Mouse (Mus musculus) kidney, adult 8-10 months (tissue): ENCODE results near the gene Gm45808.
"Not testable (repeated sequence)": the region's sequence is repeated elsewhere in the genome, so short reads cannot be mapped to it uniquely, and the experiment has no call there.

Source experiments
- DNase-seq, 2 experiments: peaks; one replicate each; pipeline ENCODE4 v3.0.0; 2022

Gm45808 gene

DNA sequence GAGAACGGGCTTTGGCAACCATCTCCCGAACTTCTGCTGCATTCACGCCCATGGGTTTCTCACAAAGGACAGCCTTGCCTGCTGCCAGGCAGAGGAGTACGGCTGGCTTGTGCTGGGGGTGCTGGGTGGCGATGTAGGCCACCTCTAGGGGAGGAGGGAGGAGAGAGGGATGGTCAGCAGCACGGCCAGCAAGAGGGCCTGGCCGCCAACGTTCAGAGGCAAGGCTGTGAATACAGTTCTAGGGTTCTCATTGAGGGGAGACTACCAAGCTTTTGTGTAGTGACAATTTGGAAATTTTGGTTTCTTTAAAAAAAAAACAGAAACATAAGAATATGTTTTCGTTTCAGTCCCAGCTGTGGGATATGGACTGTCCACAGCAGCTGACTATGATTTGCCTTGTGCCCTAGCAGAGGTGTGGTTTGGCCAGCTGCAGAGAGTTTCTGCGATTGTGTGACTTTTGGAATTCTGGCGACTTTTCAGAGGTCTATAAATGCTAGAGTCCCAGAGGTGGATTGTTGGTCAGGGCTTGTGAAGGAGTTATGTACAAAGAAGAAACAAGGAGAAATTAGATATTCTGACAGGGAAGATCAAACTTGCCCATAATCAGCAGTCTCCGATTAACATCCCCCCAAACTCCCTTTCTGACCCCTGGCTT is at the start of gene Gm45808:
Gm45808 (minus strand) TSS at position 51 of the 655 bp plus-strand sequence.
- DNase-seq: no peak

DNA sequence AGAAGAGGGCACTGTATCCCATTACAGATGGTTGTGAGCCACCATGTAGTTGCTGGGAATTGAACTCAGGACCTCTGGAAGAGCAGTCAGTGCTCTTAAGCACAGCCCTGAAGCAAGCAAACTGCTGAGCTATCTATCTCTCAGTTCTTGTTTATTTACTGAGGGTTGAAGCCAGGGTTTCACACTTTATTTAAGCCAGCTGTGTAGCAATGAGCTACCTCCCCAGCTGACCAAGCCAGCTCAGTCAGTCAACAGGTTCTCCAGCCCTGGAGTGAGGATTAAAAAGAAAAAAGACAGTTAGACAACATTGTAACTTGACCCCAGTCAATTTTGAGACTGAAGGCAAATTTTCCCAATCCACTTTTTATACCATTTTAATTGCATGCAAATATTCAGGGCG is 49.1 kb upstream of the Gm45808 start:
- DNase-seq: no peak

DNA sequence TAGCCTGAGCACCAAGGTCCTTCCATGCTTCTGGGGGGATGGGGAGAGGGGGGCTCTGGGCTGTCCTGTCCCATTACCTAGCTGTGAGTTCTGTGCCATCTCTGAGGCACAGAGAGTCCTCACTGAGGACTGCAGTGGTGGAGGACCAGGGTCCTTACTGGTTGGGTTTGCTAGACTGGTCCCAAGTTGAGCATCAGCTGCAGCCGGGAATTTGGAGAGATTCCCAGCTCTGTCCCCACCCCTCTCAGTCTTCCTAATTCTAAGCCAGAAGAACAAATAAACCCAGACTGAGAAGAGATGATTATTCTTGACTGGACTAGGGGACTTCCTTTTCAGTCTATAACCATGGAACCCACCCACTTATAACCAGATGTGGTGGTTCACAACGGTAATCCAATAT is 44.0 kb upstream of the Gm45808 start:
- no peak for DNase-seq

DNA sequence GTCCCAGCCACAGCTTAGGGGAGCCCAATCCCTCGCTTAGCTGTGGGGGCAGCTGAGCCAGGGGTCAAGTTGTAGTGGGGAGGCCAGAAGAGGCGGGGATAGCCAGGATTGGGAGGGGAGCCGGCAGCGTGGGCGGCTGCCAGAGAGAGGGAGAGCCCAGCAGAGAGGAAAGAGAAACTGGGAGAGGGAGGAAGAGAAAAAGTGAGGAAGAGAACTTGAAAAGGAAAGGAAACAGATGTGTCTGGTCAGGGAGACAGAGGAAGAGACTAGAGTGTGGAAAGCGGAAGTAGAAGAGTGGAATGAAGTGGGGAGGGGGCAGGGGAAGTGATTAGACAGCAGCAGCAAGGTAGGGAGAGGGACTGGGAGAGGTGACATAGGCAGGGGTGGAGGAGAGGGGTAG is 42.9 kb upstream of the Gm45808 start:
- DNase-seq: no peak

DNA sequence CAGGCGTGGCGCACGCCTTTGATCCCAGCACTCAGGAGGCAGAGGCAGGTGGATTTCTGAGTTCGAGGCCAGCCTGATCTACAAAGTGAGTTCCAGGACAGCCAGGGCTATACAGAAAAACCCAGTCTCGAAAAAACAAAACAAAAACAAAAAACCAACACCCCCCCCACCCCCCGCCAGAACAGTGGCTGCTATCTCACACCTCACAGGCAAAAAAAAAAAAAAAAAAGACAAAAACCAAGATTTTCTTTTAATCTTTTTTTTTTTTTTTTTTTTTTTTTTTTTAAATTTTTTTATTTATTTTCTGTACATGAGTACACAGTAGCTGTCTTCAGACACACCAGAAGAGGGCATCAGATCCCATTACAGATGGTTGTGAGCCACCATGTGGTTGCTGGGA is 40.6 kb upstream of the Gm45808 start:
- not testable (repeated sequence) for DNase-seq

DNA sequence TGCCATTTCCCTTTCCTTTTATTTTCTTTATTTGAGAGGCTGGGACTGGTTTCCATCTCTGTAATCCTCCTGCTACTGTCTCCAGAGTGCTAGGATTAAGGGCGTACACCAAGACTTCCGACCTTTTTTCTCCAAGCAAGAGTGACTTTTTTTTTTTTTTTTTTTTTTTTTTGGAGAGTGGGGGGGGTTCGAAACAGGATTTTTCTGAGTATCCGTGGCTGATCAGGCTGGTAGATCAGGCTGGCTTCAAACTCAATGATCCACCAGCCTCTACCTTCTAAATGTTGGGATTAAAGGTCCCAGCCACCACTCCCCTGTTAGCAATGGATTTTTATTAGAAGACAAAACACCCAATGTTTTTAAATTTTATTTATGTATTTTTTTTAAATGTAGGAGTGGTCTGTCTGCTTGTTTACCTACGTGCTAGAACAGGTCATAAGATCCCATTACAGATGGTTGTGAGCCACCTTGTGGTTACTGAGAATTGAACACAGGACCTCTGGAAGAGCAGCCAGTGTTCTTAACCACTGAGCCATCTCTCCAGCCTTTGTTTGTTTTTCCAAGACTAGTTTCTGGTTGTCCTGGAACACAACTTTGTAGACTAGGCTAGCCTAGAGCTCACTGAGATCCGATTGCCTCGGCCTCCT is 40.0 kb upstream of the Gm45808 start:
- DNase-seq: peak in 1 of 2 experiments; percentile 37

DNA sequence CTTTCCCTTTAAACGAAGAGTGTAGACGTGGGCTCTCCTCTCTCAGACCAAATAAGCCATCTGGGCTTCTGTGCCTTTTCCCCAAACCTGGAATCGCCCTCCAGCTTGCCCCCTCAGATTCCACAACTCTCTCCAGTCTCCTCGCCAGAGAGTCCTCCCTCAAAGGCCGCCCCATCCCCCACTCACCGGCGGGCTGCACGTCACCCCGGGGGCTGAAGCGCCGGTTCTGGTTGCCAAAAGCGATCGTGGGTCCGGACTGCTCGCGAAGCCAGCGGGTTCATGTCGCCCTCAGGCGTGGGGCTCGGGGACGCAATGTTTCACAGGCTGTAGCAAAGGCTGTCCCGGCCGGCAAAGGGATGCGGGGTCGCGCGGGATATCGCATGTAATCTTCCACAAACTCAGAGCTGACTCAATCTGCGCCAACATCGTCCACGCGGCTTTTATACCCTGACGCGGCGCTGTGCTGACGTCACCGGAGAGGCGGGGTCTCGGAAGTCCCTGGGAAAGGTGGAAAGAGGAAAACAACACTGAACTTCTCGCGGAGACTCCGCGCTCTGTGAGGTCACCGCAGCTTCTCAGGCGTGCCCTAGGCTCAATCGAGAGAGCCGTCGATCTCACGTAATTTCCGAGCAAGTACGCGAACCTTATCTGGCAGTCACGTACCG is 39.3 kb upstream of the Gm45808 start, which contains the start of the genes Ppp1r15a and Plekha4:
Ppp1r15a (minus strand) TSS at position 460 of the 665 bp plus-strand sequence.
Plekha4 (plus strand) TSS at position 522 of the 665 bp plus-strand sequence.
- DNase-seq: peak; percentile 94 to 96

DNA sequence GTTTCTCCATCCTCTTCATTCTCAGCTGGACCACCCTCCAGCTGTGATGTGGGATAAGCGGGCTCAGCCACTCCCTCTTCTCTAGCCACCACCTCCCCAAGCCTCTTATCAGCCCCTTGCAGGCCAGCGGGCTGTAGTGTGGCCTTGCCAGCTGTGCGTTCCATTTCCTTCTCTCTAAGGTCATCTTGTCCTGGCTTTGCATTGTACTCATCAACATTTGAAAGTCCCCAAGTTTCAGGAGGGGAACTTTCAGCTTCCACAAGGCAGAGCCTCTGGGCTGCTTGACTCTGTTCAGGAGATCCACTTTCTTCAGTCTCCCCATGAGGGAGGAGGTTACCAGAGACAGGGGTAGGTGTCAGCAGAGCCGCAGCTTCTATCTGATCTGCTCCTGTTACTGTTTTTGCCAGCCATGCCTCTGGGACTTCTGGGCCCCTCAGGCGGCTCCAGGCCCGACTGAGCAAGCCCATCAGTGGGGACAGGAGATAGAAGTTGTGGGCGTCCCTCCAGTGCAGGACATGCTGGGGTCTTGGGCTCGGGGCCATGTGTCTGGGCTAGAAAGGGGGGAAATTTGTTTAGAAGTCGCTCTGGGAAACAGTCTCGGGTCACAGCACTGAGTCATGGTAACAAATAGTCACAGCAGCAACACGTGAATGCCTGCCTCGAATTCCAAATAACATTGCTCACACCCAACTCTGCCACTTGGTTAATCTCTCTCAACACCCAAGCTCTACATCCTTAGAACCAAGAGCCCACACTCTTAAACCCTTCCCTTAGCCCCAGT is 38.4 kb upstream of the Gm45808 start:
- DNase-seq: peak in 1 of 2 experiments; percentile 30

DNA sequence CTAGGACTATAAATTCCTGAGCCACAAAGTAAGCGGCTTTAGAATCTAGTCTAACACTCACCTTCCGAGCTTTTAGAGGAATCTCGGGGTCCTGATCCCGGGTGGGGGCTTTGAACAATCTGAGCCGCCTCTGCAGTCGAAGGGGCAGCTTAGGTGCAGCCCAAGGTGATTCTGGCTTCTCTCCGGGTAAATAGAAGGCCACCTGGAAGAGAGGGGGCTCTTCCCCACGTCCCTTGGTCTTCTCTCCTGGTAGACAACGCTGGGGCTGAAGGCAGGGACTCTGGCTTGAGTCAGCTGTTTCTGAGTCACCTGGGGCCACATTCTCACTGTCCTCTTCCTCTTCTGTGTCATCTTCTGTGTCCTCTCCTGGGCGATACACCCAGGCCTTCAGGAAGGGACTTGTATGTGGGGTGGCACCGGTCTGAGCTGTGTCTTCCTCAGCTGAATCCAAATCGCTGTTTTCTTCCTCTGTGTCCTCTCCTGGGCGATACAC is 37.1 kb upstream of the Gm45808 start:
- DNase-seq: no peak

DNA sequence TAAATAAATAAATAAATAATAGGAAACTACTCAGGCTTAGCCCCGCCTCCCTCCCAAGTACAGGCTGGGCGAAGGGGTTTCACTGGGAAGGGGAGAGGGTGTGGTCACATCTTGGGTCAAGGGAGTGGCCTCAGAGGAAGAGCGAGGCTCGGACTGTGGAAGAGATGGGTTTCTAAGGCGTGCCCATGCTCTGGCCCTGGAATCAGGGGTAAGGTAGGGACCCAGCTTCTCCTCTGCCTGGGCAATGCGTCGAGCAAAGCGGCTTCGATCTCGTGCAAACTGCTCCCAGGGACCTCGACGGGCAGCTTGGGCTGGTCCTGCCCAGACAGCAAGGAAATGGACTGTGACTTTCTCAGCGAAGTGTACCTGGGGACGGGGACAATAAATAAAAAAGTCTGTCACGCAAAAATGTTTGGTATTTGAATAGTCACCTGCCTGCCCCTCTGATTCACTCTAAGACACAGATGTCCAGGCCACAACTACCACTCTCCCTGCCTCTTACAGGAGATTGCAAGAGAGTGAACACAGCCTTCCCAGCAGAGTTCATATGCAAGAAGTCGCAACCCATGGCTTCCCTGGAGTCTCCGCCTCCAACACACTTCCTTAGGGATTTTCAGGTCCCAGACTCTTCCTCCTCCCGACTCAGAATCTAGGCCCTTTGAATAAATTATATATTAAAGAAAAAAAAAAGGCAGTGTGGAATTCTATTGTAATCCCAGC is 36.5 kb upstream of the Gm45808 start:
- DNase-seq: no peak

DNA sequence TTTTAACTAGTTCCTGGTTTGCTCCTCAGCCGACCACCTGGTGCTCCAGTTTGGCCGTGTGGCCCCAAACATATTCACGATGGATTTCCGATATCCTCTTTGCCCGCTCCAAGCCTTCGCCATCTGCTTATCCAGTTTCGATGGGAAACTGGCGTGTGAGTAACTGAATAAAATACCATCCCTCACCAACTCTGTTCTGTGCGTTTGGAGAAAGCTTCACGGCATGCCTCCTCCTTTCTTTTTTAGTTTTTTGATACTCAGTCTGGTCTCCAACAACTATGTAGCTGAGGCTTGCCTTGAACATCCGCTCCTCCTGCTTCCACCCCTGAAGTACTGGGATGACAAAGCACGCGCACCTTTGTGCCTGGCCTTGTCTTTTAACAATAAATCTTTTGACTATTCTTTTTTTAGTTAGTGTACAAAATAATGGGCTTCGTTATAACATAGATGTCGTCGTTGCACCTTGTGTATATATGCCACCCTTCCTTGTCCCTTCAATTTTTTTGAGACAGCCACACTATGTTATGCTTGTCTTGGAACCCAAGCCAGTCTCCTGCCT is 35.7 kb upstream of the Gm45808 start:
- DNase-seq: no peak

DNA sequence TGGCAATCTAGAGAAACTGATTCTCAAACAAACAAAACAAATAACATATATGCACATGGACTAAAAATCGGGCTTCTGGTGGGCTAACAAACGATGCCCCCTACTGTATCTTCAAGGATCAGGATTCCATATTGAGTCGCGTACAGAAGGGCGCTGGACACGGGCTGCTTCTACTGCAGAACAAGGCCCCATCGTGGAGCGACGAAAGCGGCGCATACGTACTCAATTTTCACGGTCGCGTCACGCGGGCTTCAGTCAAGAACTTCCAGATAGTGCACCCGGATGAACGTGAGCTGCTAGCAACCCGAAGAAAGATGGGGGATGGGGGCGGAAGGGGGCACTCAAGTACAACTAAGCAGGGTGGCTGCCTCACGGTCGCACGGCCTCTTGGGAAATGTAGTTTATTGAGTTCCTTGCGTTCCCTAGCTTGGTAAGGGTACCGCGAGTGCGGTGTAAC is 35.1 kb upstream of the Gm45808 start:
- DNase-seq: peak; percentile 89 to 90

DNA sequence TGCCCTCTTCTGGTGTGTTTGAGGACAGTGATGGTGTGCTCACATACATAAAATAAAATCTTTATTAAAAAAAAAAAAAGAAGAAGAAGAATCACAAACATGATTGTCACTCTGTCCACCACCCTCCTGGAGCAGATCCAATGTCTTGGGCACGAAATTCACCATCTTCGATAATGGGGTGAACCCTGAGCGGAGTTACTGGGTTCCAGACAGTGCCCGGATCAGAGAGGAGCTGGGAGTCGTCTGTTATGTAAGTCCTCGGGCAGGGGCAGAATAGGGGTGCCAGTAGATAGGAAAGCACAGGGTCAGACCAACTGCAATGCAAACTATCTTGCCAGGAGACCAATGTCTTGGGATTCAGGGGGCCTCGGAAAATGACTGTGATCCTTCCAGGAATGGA is 34.0 kb upstream of the Gm45808 start:
- DNase-seq: no peak

DNA sequence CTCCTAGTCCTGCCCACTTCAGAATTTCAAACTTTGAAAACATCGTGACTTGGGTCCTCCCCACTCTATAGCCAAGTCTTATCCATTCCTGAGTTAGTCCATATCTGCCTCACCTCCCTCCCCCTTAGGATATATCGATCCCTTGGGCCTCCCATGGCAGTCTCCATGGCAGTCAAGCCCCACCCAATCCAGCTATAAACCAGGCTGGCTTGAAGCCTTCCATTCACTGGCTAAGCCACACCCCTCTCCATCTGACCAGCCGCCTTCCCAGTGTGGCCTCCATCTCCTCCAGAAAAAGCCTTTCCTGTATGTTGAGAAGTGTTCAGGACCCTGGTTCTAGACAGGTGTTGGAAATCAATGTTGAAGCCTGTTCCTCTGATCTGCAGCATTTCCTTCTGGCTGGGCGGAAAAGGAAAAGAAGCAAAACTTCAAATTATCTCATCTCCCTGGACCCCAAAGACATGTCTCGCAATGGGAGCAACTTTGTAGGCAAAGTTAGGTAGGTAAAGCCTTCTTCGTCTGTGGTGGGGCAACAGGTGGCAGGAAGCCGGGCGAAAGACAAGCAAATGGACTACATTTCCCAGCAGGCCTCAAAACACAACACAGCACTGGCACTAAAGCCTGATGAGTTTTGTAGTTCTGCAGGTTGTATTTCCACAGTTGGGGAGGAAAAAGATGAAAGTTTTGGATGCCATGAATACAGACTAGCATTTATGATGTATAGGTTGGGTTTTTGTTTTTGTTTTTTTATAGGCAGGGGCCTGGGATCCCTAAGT is 32.9 kb upstream of the Gm45808 start:
- DNase-seq: no peak

DNA sequence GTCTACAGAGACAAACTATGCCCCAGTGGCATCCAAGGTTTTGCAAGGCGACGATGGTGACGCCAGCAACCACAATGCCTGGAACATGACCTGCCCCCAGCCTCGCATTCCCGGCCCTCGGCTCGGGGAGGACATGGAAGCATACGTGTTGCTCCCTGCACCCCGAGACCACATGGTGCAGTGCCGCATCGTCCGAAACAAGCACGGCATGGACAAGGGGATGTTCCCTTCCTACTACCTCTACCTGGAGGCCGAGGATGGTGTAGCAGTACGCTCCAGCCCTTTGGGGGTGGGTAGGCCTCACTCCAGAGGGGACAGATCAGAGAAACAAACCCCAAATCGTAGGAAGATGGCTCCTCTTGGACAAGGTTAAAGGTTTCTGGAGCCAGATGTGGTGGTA is 32.0 kb upstream of the Gm45808 start:
- DNase-seq: no peak

DNA sequence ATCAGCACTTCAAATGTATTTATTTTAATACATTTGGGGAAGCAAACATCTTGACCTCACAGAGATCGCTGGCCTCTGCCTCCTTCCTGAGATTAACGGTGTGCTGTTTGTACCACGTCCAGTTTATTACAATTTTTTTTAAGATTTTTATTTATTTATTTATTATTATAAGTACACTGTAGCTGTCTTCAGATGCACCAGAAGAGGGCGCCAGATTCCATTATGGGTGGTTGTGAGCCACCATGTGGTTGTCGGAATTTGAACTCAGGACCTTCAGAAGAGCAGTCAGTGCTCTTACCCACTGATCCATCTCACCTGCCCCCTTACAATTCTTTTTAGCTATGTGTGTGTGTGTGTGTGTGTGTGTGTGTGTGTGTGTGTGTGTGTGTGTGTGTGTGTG is 30.2 kb upstream of the Gm45808 start:
- not testable (repeated sequence) for DNase-seq

DNA sequence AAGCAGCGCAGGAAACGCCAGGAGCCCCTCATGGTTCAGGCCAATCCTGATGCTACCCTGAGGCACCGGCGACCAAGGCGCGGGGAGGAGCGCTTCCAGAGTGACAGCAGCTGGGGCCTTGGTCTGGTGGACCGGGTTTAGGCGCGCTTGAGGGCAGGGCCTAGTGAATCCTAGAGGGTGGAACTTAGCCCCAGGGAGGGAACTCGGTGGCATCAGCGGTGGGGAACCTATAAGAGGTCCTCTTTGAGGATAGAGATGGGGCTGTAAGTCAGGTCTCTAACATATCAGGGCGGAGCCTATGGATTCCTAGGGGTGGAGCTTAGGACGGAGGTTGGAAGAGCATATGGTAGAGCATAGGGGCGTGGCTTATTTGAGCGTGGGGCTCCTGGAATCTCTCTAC is 28.8 kb upstream of the Gm45808 start:
- no peak for DNase-seq

DNA sequence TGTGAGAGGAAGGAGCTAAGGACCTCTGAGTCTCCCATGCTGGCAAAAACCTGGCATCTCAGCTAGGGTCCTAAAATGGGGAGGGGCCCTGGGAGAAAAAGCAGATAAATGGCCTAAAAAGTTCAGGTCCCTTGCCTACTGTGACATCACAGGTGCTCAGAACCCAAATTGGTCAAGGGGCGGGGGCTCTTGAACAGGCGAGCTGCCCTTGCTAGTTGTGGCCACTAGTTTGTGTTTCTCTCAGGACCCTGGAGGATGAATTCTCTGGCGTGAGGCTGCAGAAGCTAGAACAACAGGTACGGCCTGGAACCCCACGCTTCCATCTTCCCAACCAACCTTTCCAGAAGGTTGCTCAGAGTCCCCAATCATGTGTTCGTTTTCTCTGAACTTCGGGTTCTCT is 27.8 kb upstream of the Gm45808 start:
- no peak for DNase-seq

DNA sequence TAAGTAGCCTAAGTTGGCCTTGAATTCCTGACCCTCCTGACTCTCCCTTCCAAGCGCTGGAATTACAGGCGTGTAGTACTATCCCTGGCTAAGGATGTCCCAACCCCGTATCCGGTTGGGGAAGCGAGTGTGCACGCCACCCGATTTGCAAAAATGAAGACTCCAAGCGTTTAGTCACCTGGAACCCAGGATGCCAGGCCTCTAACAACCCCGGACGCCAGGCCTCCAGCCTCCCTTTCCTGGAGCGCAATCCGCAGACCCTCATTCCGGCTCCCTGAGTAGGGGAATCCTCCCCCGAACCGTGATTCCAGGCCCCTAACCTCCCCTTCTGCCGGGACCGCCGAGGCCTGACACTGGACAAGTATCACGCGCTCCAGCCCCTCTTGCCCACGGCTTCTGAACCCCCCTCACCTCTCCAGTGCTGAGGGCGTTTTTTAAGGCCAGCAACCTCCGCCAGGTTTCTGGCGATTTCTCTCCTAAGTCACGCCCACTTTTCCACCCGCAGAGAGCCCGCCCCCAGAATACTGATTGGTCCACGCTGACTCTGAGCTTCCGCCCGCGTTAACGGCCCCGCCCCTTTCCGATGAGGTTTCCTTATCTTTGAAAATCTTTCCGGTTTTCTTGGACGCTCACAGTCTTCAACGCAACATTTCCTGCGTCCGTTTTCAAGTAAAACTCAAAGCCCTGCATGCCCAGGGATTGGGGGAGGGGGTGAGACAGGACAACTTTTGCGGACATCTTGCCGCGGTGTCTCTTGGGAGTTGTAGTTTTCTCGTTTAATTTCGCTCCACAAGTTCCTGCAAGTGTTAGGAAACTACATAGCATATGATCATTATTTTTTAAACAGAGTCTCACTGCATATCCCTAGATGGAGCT is 23.5 kb upstream of the Gm45808 start, which contains the start of gene Nucb1:
Nucb1 (minus strand) TSS at position 495 of the 876 bp plus-strand sequence.
- DNase-seq: peak; percentile 95
